Mouse (Mus musculus): ENCODE results near the gene Xaf1. TPM values are rescaled to one million over a fixed set of nuclear protein-coding genes. Genes with fewer than 3 reads are reported as not detected.

Xaf1 gene
- polyA plus RNA-seq, 1 experiment = 5.9 TPM

- TF ChIP-seq MYOG (IDR thresholded peaks at IDR 0.05; ENCODE audit: control insufficient read depth in 1 of 3, insufficient read depth in 1 of 3, insufficient read length in 2 of 3, low read depth in 2 of 3) = no peak
- no peak for TF ChIP-seq TCF12 (IDR thresholded peaks at IDR 0.05; ENCODE audit: insufficient read depth, poor library complexity, severe bottlenecking)
- no peak for TF ChIP-seq TCF3 (IDR thresholded peaks at IDR 0.05; ENCODE audit: insufficient read length, low read depth)
- TF ChIP-seq MAX (IDR thresholded peaks at IDR 0.05; ENCODE audit: low read depth) = no peak
- TF ChIP-seq POLR2AphosphoS2 (IDR thresholded peaks at IDR 0.05; ENCODE audit: insufficient read length, low read depth) = no peak
- TF ChIP-seq SRF (IDR thresholded peaks at IDR 0.05; ENCODE audit: control insufficient read depth, insufficient read length, low read depth) = no peak
- no peak for TF ChIP-seq USF1 (IDR thresholded peaks at IDR 0.05; ENCODE audit: low read depth)
- no peak for TF ChIP-seq CEBPB (IDR thresholded peaks at IDR 0.05; ENCODE audit: insufficient read depth, poor library complexity, severe bottlenecking)
- TF ChIP-seq E2F4 (IDR thresholded peaks at IDR 0.05; ENCODE audit: insufficient read depth) = no peak
- Histone ChIP-seq H3K4me3 (no peak within 1 kb of the TSS), H3K4me2 (ENCODE audit: low read depth) (no peak within 1 kb of the TSS), H3K27me3 (ENCODE audit: control insufficient read depth, insufficient read depth, insufficient read length) (no peaks in the 10 kb centered on the region), H3K79me2 (ENCODE audit: control insufficient read depth, insufficient read depth) (no peaks in the 10 kb centered on the region), H3K36me3 (ENCODE audit: control insufficient read depth, insufficient read depth) (no peaks in the 10 kb centered on the region), H3ac (ENCODE audit: control insufficient read depth, insufficient read length) (no peak within 1 kb of the TSS)
These were observed 12.9 kb downstream of the Xaf1 start, which contains the start of gene Fbxo39 for GRCm38 (mm10) chr11:72314151-72314895. Gene Fbxo39 (plus strand): TSS chr11:72314444.

GRCm38 (mm10) chr11:72318026-72318425, 16.6 kb downstream of the Xaf1 start:
- Histone ChIP-seq H3K27me3 (ENCODE audit: control insufficient read depth, insufficient read depth, insufficient read length) (no peaks in the 10 kb centered on the region), H3K36me3 (ENCODE audit: control insufficient read depth, insufficient read depth) (no peaks in the 10 kb centered on the region)

GRCm38 (mm10) chr11:72324431-72324830, 23.0 kb downstream of the Xaf1 start:
- no peaks in the 10 kb centered on the region for H3K27me3 ChIP-seq (ENCODE audit: control insufficient read depth, insufficient read depth, insufficient read length)
- H3K4me3 ChIP-seq = no peak overlapping the region
- no peaks in the 10 kb centered on the region for H3K79me2 ChIP-seq (ENCODE audit: control insufficient read depth, insufficient read depth)
- H3K4me2 ChIP-seq (ENCODE audit: low read depth) = no peak overlapping the region
- no peak overlapping the region for H3ac ChIP-seq (ENCODE audit: control insufficient read depth, insufficient read length)
- TF ChIP-seq POLR2AphosphoS2 (IDR thresholded peaks at IDR 0.05; ENCODE audit: insufficient read length, low read depth) (no peak), TCF12 (IDR thresholded peaks at IDR 0.05; ENCODE audit: insufficient read depth, poor library complexity, severe bottlenecking) (no peak), E2F4 (IDR thresholded peaks at IDR 0.05; ENCODE audit: insufficient read depth) (no peak), USF1 (IDR thresholded peaks at IDR 0.05; ENCODE audit: low read depth) (no peak), POLR2A (IDR thresholded peaks at IDR 0.05; ENCODE audit: insufficient read length, low read depth) (no peak), MYOG (IDR thresholded peaks at IDR 0.05; ENCODE audit: control insufficient read depth in 1 of 3, insufficient read depth in 1 of 3, insufficient read length in 2 of 3, low read depth in 2 of 3) (no peak), MYOD1 (IDR thresholded peaks at IDR 0.05; ENCODE audit: control insufficient read depth in 1 of 3, insufficient read length in 2 of 3, low read depth in 2 of 3) (no peak), TCF3 (IDR thresholded peaks at IDR 0.05; ENCODE audit: insufficient read length, low read depth) (no peak), MAX (IDR thresholded peaks at IDR 0.05; ENCODE audit: low read depth) (no peak), REST (IDR thresholded peaks at IDR 0.05; ENCODE audit: insufficient read depth, insufficient read length) (no peak)
- H3K36me3 ChIP-seq (ENCODE audit: control insufficient read depth, insufficient read depth) = no peaks in the 10 kb centered on the region

More at GRCm38 (mm10) chr11:72318026-72318425, 16.6 kb downstream of the Xaf1 start:
- no peak overlapping the region for H3ac ChIP-seq (ENCODE audit: control insufficient read depth, insufficient read length)
- no peak overlapping the region for H3K4me3 ChIP-seq
- TF ChIP-seq TCF12 (IDR thresholded peaks at IDR 0.05; ENCODE audit: insufficient read depth, poor library complexity, severe bottlenecking) = no peak
- TF ChIP-seq SRF (IDR thresholded peaks at IDR 0.05; ENCODE audit: control insufficient read depth, insufficient read length, low read depth) = no peak
- no peak for TF ChIP-seq MYOG (IDR thresholded peaks at IDR 0.05; ENCODE audit: control insufficient read depth in 1 of 3, insufficient read depth in 1 of 3, insufficient read length in 2 of 3, low read depth in 2 of 3)
- TF ChIP-seq MAX (IDR thresholded peaks at IDR 0.05; ENCODE audit: low read depth) = no peak
- no peak for TF ChIP-seq REST (IDR thresholded peaks at IDR 0.05; ENCODE audit: insufficient read depth, insufficient read length)
- TF ChIP-seq POLR2A (IDR thresholded peaks at IDR 0.05; ENCODE audit: insufficient read length, low read depth) = no peak
- TF ChIP-seq CEBPB (IDR thresholded peaks at IDR 0.05; ENCODE audit: insufficient read depth, poor library complexity, severe bottlenecking) = no peak
- TF ChIP-seq E2F4 (IDR thresholded peaks at IDR 0.05; ENCODE audit: insufficient read depth) = no peak
- TF ChIP-seq MYOD1 (IDR thresholded peaks at IDR 0.05; ENCODE audit: control insufficient read depth in 1 of 3, insufficient read length in 2 of 3, low read depth in 2 of 3) = no peak
- TF ChIP-seq TCF3 (IDR thresholded peaks at IDR 0.05; ENCODE audit: insufficient read length, low read depth) = no peak
- TF ChIP-seq POLR2AphosphoS2 (IDR thresholded peaks at IDR 0.05; ENCODE audit: insufficient read length, low read depth) = no peak
- TF ChIP-seq USF1 (IDR thresholded peaks at IDR 0.05; ENCODE audit: low read depth) = no peak
- no peak overlapping the region for H3K4me2 ChIP-seq (ENCODE audit: low read depth)
- no peaks in the 10 kb centered on the region for H3K79me2 ChIP-seq (ENCODE audit: control insufficient read depth, insufficient read depth)

- Histone ChIP-seq H3K4me3 (no peak overlapping the region), H3K79me2 (ENCODE audit: control insufficient read depth, insufficient read depth) (no peaks in the 10 kb centered on the region), H3ac (ENCODE audit: control insufficient read depth, insufficient read length) (no peak overlapping the region), H3K36me3 (ENCODE audit: control insufficient read depth, insufficient read depth) (no peaks in the 10 kb centered on the region), H3K4me2 (ENCODE audit: low read depth) (no peak overlapping the region), H3K27me3 (ENCODE audit: control insufficient read depth, insufficient read depth, insufficient read length) (no peaks in the 10 kb centered on the region)
- no peak for TF ChIP-seq SRF (IDR thresholded peaks at IDR 0.05; ENCODE audit: control insufficient read depth, insufficient read length, low read depth)
- no peak for TF ChIP-seq POLR2AphosphoS2 (IDR thresholded peaks at IDR 0.05; ENCODE audit: insufficient read length, low read depth)
- no peak for TF ChIP-seq CEBPB (IDR thresholded peaks at IDR 0.05; ENCODE audit: insufficient read depth, poor library complexity, severe bottlenecking)
- no peak for TF ChIP-seq TCF12 (IDR thresholded peaks at IDR 0.05; ENCODE audit: insufficient read depth, poor library complexity, severe bottlenecking)
- TF ChIP-seq TCF3 (IDR thresholded peaks at IDR 0.05; ENCODE audit: insufficient read length, low read depth) = no peak
- TF ChIP-seq REST (IDR thresholded peaks at IDR 0.05; ENCODE audit: insufficient read depth, insufficient read length) = no peak
- no peak for TF ChIP-seq MYOG (IDR thresholded peaks at IDR 0.05; ENCODE audit: control insufficient read depth in 1 of 3, insufficient read depth in 1 of 3, insufficient read length in 2 of 3, low read depth in 2 of 3)
- no peak for TF ChIP-seq USF1 (IDR thresholded peaks at IDR 0.05; ENCODE audit: low read depth)
- no peak for TF ChIP-seq MYOD1 (IDR thresholded peaks at IDR 0.05; ENCODE audit: control insufficient read depth in 1 of 3, insufficient read length in 2 of 3, low read depth in 2 of 3)
- no peak for TF ChIP-seq MAX (IDR thresholded peaks at IDR 0.05; ENCODE audit: low read depth)
- no peak for TF ChIP-seq E2F4 (IDR thresholded peaks at IDR 0.05; ENCODE audit: insufficient read depth)
- TF ChIP-seq POLR2A (IDR thresholded peaks at IDR 0.05; ENCODE audit: insufficient read length, low read depth) = no peak
These were observed 24.3 kb downstream of the Xaf1 start for GRCm38 (mm10) chr11:72325701-72326100.
